Mouse (Mus musculus) cerebellum, adult 2 months (tissue): Measurements from ENCODE around the gene Sirpb1c. TPM values are rescaled to one million over a fixed set of nuclear protein-coding genes. Genes with fewer than 3 reads are reported as not detected.
"Not testable (repeated sequence)": the region's sequence is repeated elsewhere in the genome, so short reads cannot be mapped to it uniquely, and the experiment has no call there.

Source experiments
- DNase-seq, 2 experiments: peaks; one replicate each; pipeline ENCODE4 v3.0.0; 2021
- H3K27ac ChIP-seq: fragments of 200-500 bp; 2 replicates; pipeline ENCODE4 v1.5.1; 2012; ENCODE audit warnings: low read length, control low read depth, inconsistent platforms; ENCODE audit not compliant: insufficient read depth
- H3K27me3 ChIP-seq: fragments of 200-500 bp; 2 replicates; pipeline ENCODE4 v1.6.1; 2012; ENCODE audit warnings: inconsistent platforms, mild to moderate bottlenecking, low read length, moderate library complexity; ENCODE audit not compliant: control insufficient read depth, insufficient read depth
- H3K4me1 ChIP-seq: fragments of 200-500 bp; 2 replicates; pipeline ENCODE4 v1.6.1; 2011; ENCODE audit warnings: low read length; ENCODE audit not compliant: control insufficient read depth, insufficient read depth
- H3K4me3 ChIP-seq: fragments of 200-500 bp; replicated peaks from 2 replicates; pipeline ENCODE3; 2011; ENCODE audit warnings: mild to moderate bottlenecking, low read depth, low read length, control low read depth; ENCODE audit not compliant: insufficient read depth
- CTCF ChIP-seq: fragments of 200-500 bp; IDR thresholded peaks from 2 replicates; pipeline ENCODE4 v1.5.1; 2011; ENCODE audit warnings: low read depth, mild to moderate bottlenecking, control low read depth, low read length, moderate library complexity, borderline replicate concordance; ENCODE audit not compliant: insufficient read depth
- POLR2A ChIP-seq: fragments of 200-500 bp; IDR thresholded peaks from 2 replicates; pipeline ENCODE4 v1.6.1; 2011; ENCODE audit warnings: low read length, control low read depth, borderline replicate concordance; ENCODE audit not compliant: insufficient read depth
- WGBS: fragments of 180-500 bp; shearing (Covaris S2); methylation state at CpG from one replicate; pipeline ENCODE4 v1.1.7; 2018; 5-methylcytosine and 5-hydroxymethylcytosine counted together
- polyA plus RNA-seq: library from polyadenylated mRNA; depleted of rRNA; stranded (reverse); fragments of >200 nt; gene quantifications from 2 replicates; pipeline ENCODE4 v1.2.3, GENCODE M21; 2012; rRNA removed

Sirpb1c gene
- polyA plus RNA-seq = not detected in 2 replicates

- H3K27ac ChIP-seq, H3K4me3 ChIP-seq, H3K27me3 ChIP-seq, H3K4me1 ChIP-seq, DNase-seq: not testable (repeated sequence)
- WGBS = 50% methylated on average over 1 of the region's 1 CpGs
Observed at GRCm38 (mm10) chr3:15848280-15848679, at the start of gene Sirpb1c. Sirpb1c (minus strand) TSS chr3:15848528.

- Histone ChIP-seq H3K4me3 (no peak overlapping the region), H3K27ac (no peak overlapping the region), H3K27me3 (no peaks in the 10 kb centered on the region), H3K4me1 (no peaks in the 10 kb centered on the region)
- no peak for TF ChIP-seq POLR2A
- no peak for TF ChIP-seq CTCF
- WGBS = 85% methylated on average over 3 of the region's 3 CpGs
- DNase-seq = no peak
Observed at GRCm38 (mm10) chr3:15886380-15886779, 38.1 kb upstream of the Sirpb1c start.

GRCm38 (mm10) chr3:15855773-15856172, 7.4 kb upstream of the Sirpb1c start:
- not testable (repeated sequence) for H3K27ac ChIP-seq, DNase-seq, H3K27me3 ChIP-seq, H3K4me1 ChIP-seq, H3K4me3 ChIP-seq

GRCm38 (mm10) chr3:15849922-15850321, 1.6 kb upstream of the Sirpb1c start:
- no peak for DNase-seq
- Histone ChIP-seq H3K27ac (no peak overlapping the region), H3K27me3 (no peaks in the 10 kb centered on the region), H3K4me1 (no peaks in the 10 kb centered on the region), H3K4me3 (no peak overlapping the region)
- no peak for TF ChIP-seq CTCF
- no peak for TF ChIP-seq POLR2A
- WGBS = 86% methylated on average over 1 of the region's 1 CpGs

- no peaks in the 10 kb centered on the region for H3K27me3 ChIP-seq
- H3K4me1 ChIP-seq = no peaks in the 10 kb centered on the region
- no peak overlapping the region for H3K27ac ChIP-seq
- no peak overlapping the region for H3K4me3 ChIP-seq
- TF ChIP-seq POLR2A (no peak), CTCF (no peak)
- DNase-seq = no peak
- WGBS = 68% methylated on average over 3 of the region's 3 CpGs
Observed at GRCm38 (mm10) chr3:15847332-15848047, 838 bp downstream of the Sirpb1c start.

GRCm38 (mm10) chr3:15773642-15774041, 74.7 kb downstream of the Sirpb1c start:
- not testable (repeated sequence) for H3K4me1 ChIP-seq, H3K27me3 ChIP-seq, DNase-seq, H3K4me3 ChIP-seq, H3K27ac ChIP-seq
- WGBS = 62% methylated on average over 2 of the region's 2 CpGs

Other genes with a start within 250 kb of the Sirpb1c start
- not detected in 2 replicates for gene Gm5150, start 157.9 kb upstream of the Sirpb1c start, polyA plus RNA-seq